Mouse (Mus musculus): ENCODE data around the gene 1810013L24Rik. TPM values are rescaled to one million over a fixed set of nuclear protein-coding genes. Genes with fewer than 3 reads are reported as not detected.

1810013L24Rik gene
- total and polyA plus RNA-seq, 3 experiments: 27.1 to 47.7 (median 30.0) TPM

DNA sequence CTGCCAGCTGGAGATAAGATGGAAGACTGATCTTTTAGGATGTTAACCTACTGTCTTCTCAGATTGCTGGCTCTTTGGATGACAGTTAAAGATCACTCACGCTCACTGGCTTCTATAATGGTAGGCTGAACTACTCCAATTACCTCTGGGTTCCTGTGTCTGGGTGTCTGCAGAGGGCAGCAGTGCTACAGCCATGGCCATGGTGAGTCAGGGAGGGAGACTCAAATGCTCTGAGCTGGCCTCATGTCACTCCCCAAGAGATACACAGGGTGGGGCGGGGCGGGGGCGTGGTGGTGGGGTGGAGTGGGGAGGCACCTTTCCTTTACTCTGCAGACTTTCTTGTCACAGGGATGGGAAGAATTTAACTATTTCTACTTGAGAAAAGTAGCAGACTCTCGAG, 42.1 kb downstream of the 1810013L24Rik start:
- Histone ChIP-seq H3K4me3 (replicated peaks in 1 of 3; ENCODE audit: low read depth in 2 of 3, low read length in 2 of 3, poor library complexity in 1 of 3) (no peak overlapping the region), H3K9ac (ENCODE audit: insufficient read depth, low read depth) (no peak overlapping the region), H3K36me3 (replicated peaks in 1 of 2; ENCODE audit: control insufficient read depth in 1 of 2, insufficient read depth in 1 of 2, low read length in 1 of 2) (peaks cover 0 to 2% of the 10 kb centered on the region in 2 experiments), H3K4me1 (ENCODE audit: control insufficient read depth in 1 of 2, insufficient read depth in 2 of 2) (no peaks in the 10 kb centered on the region), H3K27ac (ENCODE audit: insufficient read depth, low read depth) (no peak overlapping the region), H3K4me2 (ENCODE audit: insufficient read depth, low read depth, poor library complexity, severe bottlenecking) (no peak overlapping the region), H3K79me2 (replicated peaks; ENCODE audit: control insufficient read depth, extremely low read depth, insufficient read depth, poor library complexity, severe bottlenecking) (no peaks in the 10 kb centered on the region), H3K27me3 (replicated peaks) (no peaks in the 10 kb centered on the region), H3K9me3 (replicated peaks; ENCODE audit: low read length) (no peaks in the 10 kb centered on the region)
- dilution Hi-C loops (cut with MboI; ENCODE audit: extremely low pct_ligation_motif_present, extremely low pct_unique_long_range_greater_than_20kb, low sequenced_read_pairs): no loop called here
- TF ChIP-seq RAD21 (IDR thresholded peaks at IDR 0.05; ENCODE audit: low read depth, low read length) (peak; percentile 39), TCF12 (IDR thresholded peaks at IDR 0.05; ENCODE audit: low read depth, low read length) (0 out of 2 replicates have a peak, but pooled peaks have one; percentile 15), CHD2 (IDR thresholded peaks at IDR 0.05; ENCODE audit: low read length) (no peak), NELFE (IDR thresholded peaks at IDR 0.05; ENCODE audit: low read depth, low read length) (no peak), SMC3 (IDR thresholded peaks at IDR 0.05; ENCODE audit: low read depth, low read length) (peak; percentile 6; the same call in 1 of the 2 replicates), CTCF (conservative IDR thresholded peaks at IDR 0.05 in 1 of 2, IDR thresholded peaks at IDR 0.05 in 1 of 2; ENCODE audit: low read depth in 2 of 2, low read length in 2 of 2) (peak in 1 of 2 experiments; percentile 51; a peak in 2 of 4 replicates), BHLHE40 (IDR thresholded peaks at IDR 0.05; ENCODE audit: low read depth, low read length) (no peak)
- in situ Hi-C loops (cut with MboI; ENCODE audit: low pct_ligation_motif_present, low pct_unique_long_range_greater_than_20kb, low sequenced_read_pairs): loop anchor here (10.0 kb wide), 1 partner anchor 377 kb away; no protein-coding TSS in a partner anchor
- DNase-seq (ENCODE audit: extremely low read depth): no peak

DNA sequence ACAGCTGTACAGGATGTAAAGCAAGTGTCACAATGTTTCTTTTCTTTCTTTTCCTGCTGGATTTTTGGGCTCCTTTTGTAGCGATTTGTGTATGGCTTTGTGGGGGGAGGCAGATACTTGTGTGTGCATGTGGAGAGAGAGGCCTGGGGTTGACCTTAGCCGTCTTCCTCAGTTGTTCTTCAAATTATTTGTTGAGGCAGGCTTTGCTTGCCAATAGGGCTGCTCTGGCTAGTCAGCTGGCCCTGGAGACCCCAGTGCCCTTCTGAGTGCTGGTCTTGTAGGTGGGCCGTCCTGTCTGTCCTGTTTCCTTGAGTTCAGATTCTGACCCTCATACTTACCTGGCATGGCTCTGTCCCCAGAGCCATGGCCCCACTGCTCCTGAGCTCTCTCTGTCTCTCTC, 42.6 kb downstream of the 1810013L24Rik start:
- no peak for DNase-seq (ENCODE audit: extremely low read depth)
- in situ Hi-C loops (cut with MboI; ENCODE audit: low pct_ligation_motif_present, low pct_unique_long_range_greater_than_20kb, low sequenced_read_pairs) (loop anchor here (10.0 kb wide), 1 partner anchor 378 kb away; no protein-coding TSS in a partner anchor), dilution Hi-C loops (cut with MboI; ENCODE audit: extremely low pct_ligation_motif_present, extremely low pct_unique_long_range_greater_than_20kb, low sequenced_read_pairs) (no loop called here)
- no peak overlapping the region for H3K9ac ChIP-seq (ENCODE audit: insufficient read depth, low read depth)
- no peak overlapping the region for H3K27ac ChIP-seq (ENCODE audit: insufficient read depth, low read depth)
- TF ChIP-seq ZMIZ1 (IDR thresholded peaks at IDR 0.05; ENCODE audit: low read depth, low read length) (no peak), ZC3H11A (IDR thresholded peaks at IDR 0.05; ENCODE audit: low read depth, low read length) (no peak), MEF2A (IDR thresholded peaks at IDR 0.05; ENCODE audit: borderline replicate concordance, low read depth, low read length) (no peak), JUND (conservative IDR thresholded peaks at IDR 0.05; ENCODE audit: low read depth, low read length) (no peak), POLR2A (IDR thresholded peaks at IDR 0.05; ENCODE audit: low read depth, low read length) (no peak), NRF1 (IDR thresholded peaks at IDR 0.05; ENCODE audit: low read depth, low read length) (no peak), EP300 (IDR thresholded peaks at IDR 0.05; ENCODE audit: low read length) (no peak), RAD21 (IDR thresholded peaks at IDR 0.05; ENCODE audit: low read depth, low read length) (no peak), MAX (IDR thresholded peaks at IDR 0.05; ENCODE audit: low read length) (no peak), SMC3 (IDR thresholded peaks at IDR 0.05; ENCODE audit: low read depth, low read length) (no peak), ZKSCAN1 (IDR thresholded peaks at IDR 0.05; ENCODE audit: borderline replicate concordance, low read depth, low read length) (no peak), CHD1 (IDR thresholded peaks at IDR 0.05; ENCODE audit: low read depth, low read length) (no peak), MXI1 (IDR thresholded peaks at IDR 0.05; ENCODE audit: low read depth, low read length) (no peak), USF1 (IDR thresholded peaks at IDR 0.05; ENCODE audit: low read depth, low read length) (no peak), SIN3A (IDR thresholded peaks at IDR 0.05; ENCODE audit: low read length) (no peak), GABPA (IDR thresholded peaks at IDR 0.05; ENCODE audit: insufficient replicate concordance, low read depth, low read length) (no peak), KAT2A (IDR thresholded peaks at IDR 0.05; ENCODE audit: insufficient replicate concordance, low read length) (no peak)
- H3K36me3 ChIP-seq (replicated peaks in 1 of 2; ENCODE audit: control insufficient read depth in 1 of 2, insufficient read depth in 1 of 2, low read length in 1 of 2): peaks cover 0 to 2% of the 10 kb centered on the region in 2 experiments
- H3K4me1 ChIP-seq (ENCODE audit: control insufficient read depth in 1 of 2, insufficient read depth in 2 of 2): no peaks in the 10 kb centered on the region
- H3K4me3 ChIP-seq (replicated peaks in 1 of 3; ENCODE audit: low read depth in 2 of 3, low read length in 2 of 3, poor library complexity in 1 of 3): no peak overlapping the region
- no peak overlapping the region for H3K4me2 ChIP-seq (ENCODE audit: insufficient read depth, low read depth, poor library complexity, severe bottlenecking)
- no peaks in the 10 kb centered on the region for H3K27me3 ChIP-seq (replicated peaks)
- no peaks in the 10 kb centered on the region for H3K79me2 ChIP-seq (replicated peaks; ENCODE audit: control insufficient read depth, extremely low read depth, insufficient read depth, poor library complexity, severe bottlenecking)
- no peaks in the 10 kb centered on the region for H3K9me3 ChIP-seq (replicated peaks; ENCODE audit: low read length)
